Mouse (Mus musculus) spleen, adult 2 months (tissue): Measurements from ENCODE around the gene Ptprz1.

Experiments used
- CTCF ChIP-seq: fragments of 200-500 bp; IDR thresholded peaks from 2 replicates; pipeline ENCODE4 v1.5.1; 2011; ENCODE audit warnings: mild to moderate bottlenecking, inconsistent platforms; ENCODE audit not compliant: insufficient read depth, insufficient read length, insufficient replicate concordance; ENCODE audit errors: extremely low read depth
- POLR2A ChIP-seq: fragments of 200-500 bp; IDR thresholded peaks from 2 replicates; pipeline ENCODE4 v1.6.1; 2011; ENCODE audit warnings: low read depth, low read length, inconsistent platforms

GRCm38 (mm10) chr6:22922880-22923279 lies 47.6 kb downstream of the Ptprz1 start:
- TF ChIP-seq CTCF (no peak), POLR2A (no peak)
